Mouse (Mus musculus): ENCODE data around the gene Ltbp2.

GRCm38 (mm10) chr12:84756016-84756415, 120.3 kb downstream of the Ltbp2 start:
- TF ChIP-seq CTCF (IDR thresholded peaks at IDR 0.05; ENCODE audit: low read depth), result no peak
- TF ChIP-seq EP300 (optimal IDR thresholded peaks at IDR 0.05), result no peak
